Mouse (Mus musculus) skeletal muscle tissue, postnatal 0 days (tissue): Measurements from ENCODE around the gene Ncapd3. TPM values are rescaled to one million over a fixed set of nuclear protein-coding genes. Genes with fewer than 3 reads are reported as not detected.

Experiments
- polyA plus RNA-seq: library from polyadenylated mRNA; unstranded; fragments of >200 nt; fragmentation: Nextera tagmentation; extraction: Ambion mirVana; gene quantifications from 2 replicates; pipeline ENCODE4 v1.2.1, GENCODE M21; 2015

The Ncapd3 gene
- 6.9 and 7.0 TPM in 2 replicates for polyA plus RNA-seq

DNA sequence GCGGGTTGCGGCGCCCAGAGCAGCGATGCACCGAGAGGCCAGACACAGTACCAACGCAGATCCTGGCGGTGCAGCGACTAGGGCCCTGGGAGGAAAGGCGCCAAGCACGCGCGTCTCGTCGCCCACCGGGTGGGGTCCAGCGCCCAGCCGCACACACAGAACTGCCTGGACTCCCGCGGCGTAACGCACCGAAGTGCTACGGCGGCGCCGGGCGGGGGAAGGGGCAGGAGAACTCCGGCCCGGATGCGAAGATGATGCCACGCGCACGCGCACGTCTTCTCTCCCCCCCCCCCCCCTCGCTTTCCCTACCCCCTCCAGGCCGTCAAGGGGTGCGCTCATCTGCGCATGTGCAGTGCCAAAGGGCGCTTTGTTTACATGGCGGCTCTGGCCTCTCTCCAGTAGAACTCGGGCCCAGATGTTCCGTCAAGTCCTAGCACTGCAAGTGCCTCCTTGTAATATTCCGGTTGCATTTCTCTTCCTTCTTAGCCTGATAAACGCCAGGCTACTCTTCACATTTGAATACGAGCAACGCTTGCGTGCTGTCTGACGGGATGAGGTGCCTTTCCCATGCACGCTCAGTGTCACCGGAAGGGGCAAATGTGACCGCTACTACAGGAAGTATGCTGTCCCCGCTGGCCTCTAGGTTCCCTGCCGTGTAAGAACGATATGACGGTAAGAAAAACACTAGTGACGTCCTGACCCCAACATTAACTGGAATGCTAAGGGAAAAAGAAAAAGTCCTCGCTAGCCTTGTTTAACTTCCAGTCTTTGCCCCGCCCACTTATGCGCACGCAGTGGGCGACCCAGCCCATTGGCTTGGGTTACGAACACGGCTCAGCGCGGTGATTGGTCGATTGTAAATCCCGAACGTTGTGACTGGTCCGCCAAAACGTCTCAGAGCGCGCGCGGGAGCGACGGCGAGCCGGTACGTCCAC lies at the start of gene Ncapd3, which contains the start of gene Vps26b:
TSS of gene Ncapd3 (plus strand) at position 348 of the 935 bp plus-strand sequence.
TSS of gene Vps26b (minus strand) at position 238 of the 935 bp plus-strand sequence.

DNA sequence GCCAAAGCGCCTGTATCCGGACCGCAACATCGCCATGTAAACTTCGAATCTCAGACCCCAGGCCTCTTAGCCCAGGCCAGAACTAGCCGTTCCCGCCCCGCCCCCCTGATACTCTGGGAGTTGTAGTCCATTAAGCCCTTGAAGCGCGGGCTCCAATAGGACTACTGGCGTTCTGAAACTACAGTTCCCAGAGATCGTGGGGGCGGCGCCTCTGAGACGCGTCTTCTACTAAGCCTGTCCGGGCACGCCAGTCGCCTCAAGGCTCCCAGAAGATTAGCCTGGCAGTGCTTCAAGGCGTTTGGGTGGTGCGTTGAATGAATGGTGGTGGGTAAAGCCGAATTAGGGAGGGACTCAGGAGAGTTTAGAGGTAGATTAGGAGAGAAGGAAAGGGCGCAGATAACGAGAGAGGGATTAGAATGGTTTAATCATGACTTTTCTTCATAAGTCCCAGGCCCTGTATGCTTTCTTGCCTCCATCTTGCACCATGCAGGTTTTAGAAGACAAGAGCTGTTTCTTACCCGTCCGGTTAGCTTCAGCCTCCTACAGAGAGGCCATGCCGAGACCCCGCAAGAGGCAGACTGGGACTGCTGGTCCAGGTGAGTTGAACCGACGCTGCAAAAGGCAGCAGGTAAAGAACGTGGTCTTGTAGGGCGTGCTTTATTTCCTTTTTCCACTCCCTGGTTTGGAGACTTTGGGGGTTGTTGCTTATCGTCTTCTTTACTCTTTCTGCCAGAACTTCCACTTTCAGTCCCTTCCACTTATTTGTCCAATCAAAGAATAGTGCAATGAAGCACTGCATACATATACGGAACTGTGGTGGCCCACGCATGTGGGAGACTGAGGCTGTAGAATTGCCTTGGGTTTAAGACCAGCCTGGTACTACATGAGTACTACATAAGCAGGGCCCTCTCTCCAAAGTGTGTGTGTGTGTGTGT lies 30.2 kb upstream of the Ncapd3 start, which contains the start of the genes Acad8 and Thyn1:
TSS of gene Acad8 (minus strand) at position 106 of the 935 bp plus-strand sequence.
TSS of gene Thyn1 (plus strand) at position 250 of the 935 bp plus-strand sequence.

Other genes with a start within 250 kb of the Ncapd3 start
- gene Glb1l2, start 223.7 kb upstream of the Ncapd3 start, polyA plus RNA-seq, result 1.9 and 10.7 TPM in 2 replicates
- not detected in 2 replicates for gene Glb1l3, start 169.3 kb upstream of the Ncapd3 start, polyA plus RNA-seq
- not detected in 2 replicates for gene Gm1110, start 107.1 kb upstream of the Ncapd3 start, polyA plus RNA-seq
- gene Acad8, start 30.6 kb upstream of the Ncapd3 start, polyA plus RNA-seq, result 27.6 and 33.6 TPM in 2 replicates
- gene Thyn1, start 30.5 kb upstream of the Ncapd3 start, polyA plus RNA-seq, result 56.0 and 72.5 TPM in 2 replicates
- gene Vps26b, start 110 bp upstream of the Ncapd3 start, polyA plus RNA-seq, result 15.7 and 16.9 TPM in 2 replicates
- 69.7 and 69.9 TPM in 2 replicates for gene Jam3, start 125.2 kb downstream of the Ncapd3 start, polyA plus RNA-seq